ENCODE assay signal across 8 mouse cellular contexts in the genomic region with DNA sequence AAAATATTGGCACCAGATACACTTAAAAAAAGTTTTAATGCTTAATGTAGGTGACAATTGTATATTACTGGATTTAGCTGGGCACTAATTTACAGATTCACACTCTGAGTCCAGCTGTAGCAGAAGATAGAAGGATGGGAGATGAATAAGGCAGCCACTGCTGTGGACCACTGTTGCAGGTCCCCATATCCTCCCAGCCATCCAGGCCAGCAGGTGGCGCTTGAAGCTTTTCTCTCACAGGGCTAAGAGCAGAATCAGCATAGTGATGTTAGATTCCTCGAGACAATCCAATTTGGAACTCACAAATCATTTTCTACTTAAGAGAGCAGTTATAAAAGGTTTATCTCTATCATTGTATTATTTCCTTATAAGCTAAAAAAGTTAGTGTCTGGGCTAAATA. TPM values are rescaled to one million over a fixed set of nuclear protein-coding genes. Genes with fewer than 3 reads are reported as not detected.
DNase-seq lines count a peak whose midpoint lies in the region; ATAC-seq and TF ChIP-seq lines count a peak whose summit lies in the region.
"Not testable (repeated sequence)": the region's sequence is repeated elsewhere in the genome, so short reads cannot be mapped to it uniquely, and the experiment has no call there.

No protein-coding gene starts in this region.

- not testable (repeated sequence) for H3K27ac ChIP-seq in heart, embryonic 16.5 days (ENCODE audit: low read length); kidney, postnatal 0 days; liver, embryonic 12.5 days; midbrain, postnatal 0 days (ENCODE audit: low read depth, low read length); spleen, adult 2 months (ENCODE audit: insufficient read depth, low read length)

- H3K27me3 ChIP-seq in heart, embryonic 16.5 days (ENCODE audit: control insufficient read depth, insufficient read depth, low read length); kidney, postnatal 0 days (ENCODE audit: insufficient read depth, low read length); liver, embryonic 12.5 days (replicated peaks); midbrain, postnatal 0 days (ENCODE audit: insufficient read depth, low read length); spleen, adult 2 months (ENCODE audit: control insufficient read depth, insufficient read depth, low read length): not testable (repeated sequence)

- peaks cover 11% of the 10 kb centered on the region for H3K36me3 ChIP-seq in heart, embryonic 16.5 days (ENCODE audit: control insufficient read depth, insufficient read depth)
- H3K36me3 ChIP-seq in kidney, postnatal 0 days (ENCODE audit: insufficient read depth, low read length): peaks cover 16% of the 10 kb centered on the region; the same call in 1 of the 2 replicates
- H3K36me3 ChIP-seq in liver, embryonic 12.5 days: peaks cover 61% of the 10 kb centered on the region
- H3K36me3 ChIP-seq in midbrain, postnatal 0 days (ENCODE audit: insufficient read depth, low read length): peaks cover 12% of the 10 kb centered on the region
- not testable (repeated sequence) for H3K36me3 ChIP-seq in spleen, adult 2 months (ENCODE audit: control insufficient read depth, insufficient read depth, low read length)

- DNase-seq in 3T3-L1 (ENCODE audit: low read depth, low spot score): peak; percentile 52
- peak; percentile 38 for DNase-seq in adrenal gland, adult 2 months
- DNase-seq in embryo, embryonic 10.5 days (ENCODE audit: low spot score): peak; percentile 29
- DNase-seq in kidney, postnatal 0 days (ENCODE audit: low spot score): peak; percentile 4
- peak; percentile 3 for DNase-seq in midbrain, postnatal 0 days (ENCODE audit: low spot score)
- peak in 1 of 2 experiments; percentile 37 for DNase-seq in spleen, adult 2 months (ENCODE audit: low read depth in 1 of 2, low spot score in 2 of 2)

- H3K4me1 ChIP-seq in heart, embryonic 16.5 days (ENCODE audit: control insufficient read depth, insufficient read depth, low read length); kidney, postnatal 0 days (replicated peaks; ENCODE audit: insufficient read depth, low read length); liver, embryonic 12.5 days; midbrain, postnatal 0 days (ENCODE audit: insufficient read depth, low read length); spleen, adult 2 months (ENCODE audit: control insufficient read depth, insufficient read depth, insufficient read length): not testable (repeated sequence)

- WGBS in heart, embryonic 16.5 days: 14% methylated on average over 2 of the region's 2 CpGs
- WGBS in kidney, postnatal 0 days: 11% methylated on average over 2 of the region's 2 CpGs
- 28% methylated on average over 2 of the region's 2 CpGs for WGBS in liver, embryonic 12.5 days (ENCODE audit: insufficient replicate concordance)
- WGBS in midbrain, postnatal 0 days: 3% methylated on average over 2 of the region's 2 CpGs
- WGBS in spleen, adult 2 months: 3% methylated on average over 2 of the region's 2 CpGs

- H3K9ac ChIP-seq in heart, embryonic 16.5 days (ENCODE audit: low read length); kidney, postnatal 0 days (ENCODE audit: low read depth, low read length); liver, embryonic 12.5 days; midbrain, postnatal 0 days (replicated peaks; ENCODE audit: low read length, poor library complexity, severe bottlenecking): not testable (repeated sequence)

- H3K9me3 ChIP-seq in heart, embryonic 16.5 days (replicated peaks; ENCODE audit: control insufficient read depth, low read length); kidney, postnatal 0 days (replicated peaks; ENCODE audit: low read length); liver, embryonic 12.5 days (replicated peaks); midbrain, postnatal 0 days (ENCODE audit: low read length): not testable (repeated sequence)

- not testable (repeated sequence) for H3K4me2 ChIP-seq in heart, embryonic 16.5 days (ENCODE audit: low read depth, low read length); kidney, postnatal 0 days (ENCODE audit: low read length); liver, embryonic 12.5 days; midbrain, postnatal 0 days (ENCODE audit: low read depth, low read length, poor library complexity, severe bottlenecking)

- not testable (repeated sequence) for H3K4me3 ChIP-seq in heart, embryonic 16.5 days (ENCODE audit: low read length); kidney, postnatal 0 days (replicated peaks; ENCODE audit: low read depth, low read length); liver, embryonic 12.5 days; midbrain, postnatal 0 days (ENCODE audit: low read depth, low read length); spleen, adult 2 months (ENCODE audit: extremely low read depth, insufficient read depth, insufficient read length)

- not testable (repeated sequence) for TF ChIP-seq POLR2A in spleen, adult 2 months (IDR thresholded peaks at IDR 0.05; ENCODE audit: low read depth, low read length)

- TF ChIP-seq CTCF in kidney, postnatal 0 days (IDR thresholded peaks at IDR 0.05; ENCODE audit: low read depth): peak; percentile 76
- peak; percentile 76 for TF ChIP-seq CTCF in midbrain, postnatal 0 days (IDR thresholded peaks at IDR 0.05)
- peak; percentile 35; the same call in 1 of the 2 replicates for TF ChIP-seq CTCF in spleen, adult 2 months (IDR thresholded peaks at IDR 0.05; ENCODE audit: extremely low read depth, insufficient read depth, insufficient read length, insufficient replicate concordance)

- ATAC-seq in heart, embryonic 16.5 days (replicated peaks; ENCODE audit: extremely low read depth, insufficient read depth, low FRiP score): 0 out of 2 replicates have a peak, but pooled peaks have one; percentile 49
- not testable (repeated sequence) for ATAC-seq in kidney, postnatal 0 days (replicated peaks; ENCODE audit: low FRiP score, low read depth); midbrain, postnatal 0 days (ENCODE audit: low FRiP score)
- ATAC-seq in liver, embryonic 12.5 days: peak; percentile 59; the same call in 1 of the 2 replicates

RNA-seq across cellular contexts. Expression of gene Mapk8ip3, which starts 5.7 kb away (rescaled TPM):
- total RNA-seq in adrenal gland, adult 2 months (2021): 100 to 1,000 TPM in 1 of 2 experiments, 10 to 100 TPM in 1; 86.6 to 129 TPM
- polyA plus RNA-seq in adrenal gland, adult 2 months (2012; rRNA removed): 205 and 241 TPM in 2 replicates
- polyA plus RNA-seq in heart, embryonic 16.5 days (2015; fragmentation: Nextera tagmentation; extraction: Ambion mirVana): 30.1 and 33.0 TPM in 2 replicates
- polyA plus RNA-seq in kidney, postnatal 0 days (2015; fragmentation: Nextera tagmentation; extraction: Ambion mirVana): 12.7 and 13.7 TPM in 2 replicates
- polyA plus RNA-seq in liver, embryonic 12.5 days (2016; fragmentation: Nextera tagmentation; extraction: Ambion mirVana): 15.6 and 15.8 TPM in 2 replicates
- 153 and 168 TPM in 2 replicates for total RNA-seq in midbrain, postnatal 0 days (2014; rRNA removed)
- polyA plus RNA-seq in midbrain, postnatal 0 days (2015; fragmentation: Nextera tagmentation; extraction: Ambion mirVana): 70.5 and 72.5 TPM in 2 replicates
- 127 and 135 TPM in 2 replicates for polyA plus RNA-seq in spleen, adult 2 months (2012; rRNA removed)

RNA-seq across cellular contexts. Expression of gene Jpt2, which starts 18.0 kb away (rescaled TPM):
- total RNA-seq in adrenal gland, adult 2 months (2021): 10 to 100 TPM; 26.7 to 39.1 TPM
- polyA plus RNA-seq in adrenal gland, adult 2 months (2012; rRNA removed): 2.3 and 4.6 TPM in 2 replicates
- 79.3 and 82.5 TPM in 2 replicates for polyA plus RNA-seq in heart, embryonic 16.5 days (2015; fragmentation: Nextera tagmentation; extraction: Ambion mirVana)
- 95.0 and 108 TPM in 2 replicates for polyA plus RNA-seq in kidney, postnatal 0 days (2015; fragmentation: Nextera tagmentation; extraction: Ambion mirVana)
- 112 and 114 TPM in 2 replicates for polyA plus RNA-seq in liver, embryonic 12.5 days (2016; fragmentation: Nextera tagmentation; extraction: Ambion mirVana)
- total RNA-seq in midbrain, postnatal 0 days (2014; rRNA removed): 60.7 and 61.0 TPM in 2 replicates
- 64.5 and 66.7 TPM in 2 replicates for polyA plus RNA-seq in midbrain, postnatal 0 days (2015; fragmentation: Nextera tagmentation; extraction: Ambion mirVana)
- polyA plus RNA-seq in spleen, adult 2 months (2012; rRNA removed): 8.6 and 10.5 TPM in 2 replicates

RNA-seq across cellular contexts. Expression of gene Nme3, which starts 46.2 kb away (rescaled TPM):
- total RNA-seq in adrenal gland, adult 2 months (2021): 10 to 100 TPM; 70.1 to 73.7 TPM
- polyA plus RNA-seq in adrenal gland, adult 2 months (2012; rRNA removed): 116 and 124 TPM in 2 replicates
- polyA plus RNA-seq in heart, embryonic 16.5 days (2015; fragmentation: Nextera tagmentation; extraction: Ambion mirVana): 38.2 and 42.1 TPM in 2 replicates
- polyA plus RNA-seq in kidney, postnatal 0 days (2015; fragmentation: Nextera tagmentation; extraction: Ambion mirVana): 87.1 and 93.1 TPM in 2 replicates
- 67.9 and 68.8 TPM in 2 replicates for polyA plus RNA-seq in liver, embryonic 12.5 days (2016; fragmentation: Nextera tagmentation; extraction: Ambion mirVana)
- 54.4 and 65.3 TPM in 2 replicates for total RNA-seq in midbrain, postnatal 0 days (2014; rRNA removed)
- polyA plus RNA-seq in midbrain, postnatal 0 days (2015; fragmentation: Nextera tagmentation; extraction: Ambion mirVana): 98.3 and 105 TPM in 2 replicates
- polyA plus RNA-seq in spleen, adult 2 months (2012; rRNA removed): 45.3 and 54.4 TPM in 2 replicates

RNA-seq across cellular contexts. Expression of gene Mrps34, which starts 47.5 kb away (rescaled TPM):
- 100 to 1,000 TPM; 130 to 150 TPM for total RNA-seq in adrenal gland, adult 2 months (2021)
- polyA plus RNA-seq in adrenal gland, adult 2 months (2012; rRNA removed): 547 and 570 TPM in 2 replicates
- 86.8 and 94.8 TPM in 2 replicates for polyA plus RNA-seq in heart, embryonic 16.5 days (2015; fragmentation: Nextera tagmentation; extraction: Ambion mirVana)
- polyA plus RNA-seq in kidney, postnatal 0 days (2015; fragmentation: Nextera tagmentation; extraction: Ambion mirVana): 141 TPM in 2 replicates
- 101 and 106 TPM in 2 replicates for polyA plus RNA-seq in liver, embryonic 12.5 days (2016; fragmentation: Nextera tagmentation; extraction: Ambion mirVana)
- 43.8 and 46.1 TPM in 2 replicates for total RNA-seq in midbrain, postnatal 0 days (2014; rRNA removed)
- polyA plus RNA-seq in midbrain, postnatal 0 days (2015; fragmentation: Nextera tagmentation; extraction: Ambion mirVana): 128 and 131 TPM in 2 replicates
- polyA plus RNA-seq in spleen, adult 2 months (2012; rRNA removed): 68.9 and 106 TPM in 2 replicates

RNA-seq across cellular contexts. Expression of gene Eme2, which starts 47.6 kb away (rescaled TPM):
- 10 to 100 TPM; 39.9 to 48.0 TPM for total RNA-seq in adrenal gland, adult 2 months (2021)
- polyA plus RNA-seq in adrenal gland, adult 2 months (2012; rRNA removed): 58.3 and 58.4 TPM in 2 replicates
- 18.2 and 20.4 TPM in 2 replicates for polyA plus RNA-seq in heart, embryonic 16.5 days (2015; fragmentation: Nextera tagmentation; extraction: Ambion mirVana)
- 29.5 and 29.6 TPM in 2 replicates for polyA plus RNA-seq in kidney, postnatal 0 days (2015; fragmentation: Nextera tagmentation; extraction: Ambion mirVana)
- polyA plus RNA-seq in liver, embryonic 12.5 days (2016; fragmentation: Nextera tagmentation; extraction: Ambion mirVana): 20.3 and 21.4 TPM in 2 replicates
- total RNA-seq in midbrain, postnatal 0 days (2014; rRNA removed): 29.7 and 31.7 TPM in 2 replicates
- 20.2 and 22.5 TPM in 2 replicates for polyA plus RNA-seq in midbrain, postnatal 0 days (2015; fragmentation: Nextera tagmentation; extraction: Ambion mirVana)
- polyA plus RNA-seq in spleen, adult 2 months (2012; rRNA removed): 35.2 and 45.9 TPM in 2 replicates
